Mouse (Mus musculus): ENCODE measurements around the gene Serpinb7.

Gene Serpinb7

DNA sequence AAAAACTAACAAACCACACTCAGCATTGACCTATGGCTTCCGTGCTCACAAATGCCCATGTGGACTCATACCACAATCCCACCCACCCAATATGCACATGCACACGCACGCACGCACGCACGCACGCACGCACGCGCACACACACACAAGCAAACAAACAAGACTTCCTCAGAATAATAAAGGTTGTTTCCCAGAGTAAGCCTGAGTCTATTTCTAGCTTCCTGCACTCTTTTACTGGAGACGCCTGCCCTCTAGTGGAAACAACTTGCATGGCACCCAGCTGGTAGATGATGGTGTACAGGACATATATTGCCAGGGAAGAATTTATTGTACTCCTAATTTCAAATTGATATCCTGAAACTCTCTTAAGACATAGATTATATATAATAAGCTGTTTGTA lies 82.0 kb downstream of the Serpinb7 start:
- in situ Hi-C loops (cut with MboI, MseI) = loop anchor here (5.0 to 25.0 kb wide), 3 partner anchors 234 to 569 kb away; no protein-coding TSS in a partner anchor

DNA sequence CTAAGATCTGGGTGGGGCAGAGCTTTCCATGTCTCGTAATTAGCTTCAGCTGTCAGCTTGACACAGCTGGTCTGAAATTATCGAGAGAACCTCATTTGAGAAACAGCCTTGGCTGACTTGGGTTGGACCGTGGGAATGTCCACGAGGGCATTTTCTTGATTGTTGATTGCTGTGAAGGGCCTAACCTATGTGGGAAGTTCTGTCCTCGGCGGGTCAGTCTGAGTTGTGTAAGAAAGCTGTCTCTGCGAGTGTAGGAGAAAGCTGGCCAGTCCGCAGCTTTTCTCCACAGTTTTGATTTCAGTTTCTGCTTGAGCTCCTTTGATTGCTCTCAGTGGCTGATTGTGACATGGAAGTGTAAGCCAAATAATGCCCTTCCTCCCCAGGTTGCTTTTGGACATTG lies 90.1 kb downstream of the Serpinb7 start:
- in situ Hi-C loops (cut with MboI, MseI) = loop anchor here (25.0 kb wide), 2 partner anchors 477 to 577 kb away; no protein-coding TSS in a partner anchor

- in situ Hi-C loops (cut with MboI, MseI) = loop anchor here (25.0 kb wide), 2 partner anchors 484 to 584 kb away; no protein-coding TSS in a partner anchor
Measured at GRCm38 (mm10) chr1:107496789-107497188, 97.3 kb downstream of the Serpinb7 start.

DNA sequence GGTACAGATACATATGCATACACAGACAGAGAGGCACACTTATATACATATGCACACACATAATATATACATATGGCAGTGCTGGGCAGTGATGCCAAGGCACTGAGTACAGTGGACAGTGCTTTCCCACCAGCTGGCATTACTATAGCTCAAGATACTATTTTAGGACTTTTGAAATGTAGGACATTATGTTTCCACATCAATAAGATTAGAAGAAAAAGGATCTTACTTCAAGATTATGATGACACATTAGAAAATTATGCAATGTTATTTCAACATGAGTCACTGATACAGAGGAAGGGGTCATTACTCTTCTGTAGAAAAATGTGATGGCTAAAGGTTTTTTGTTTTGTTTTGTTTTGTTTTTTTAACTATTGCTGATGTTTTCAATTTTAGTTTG lies 102.6 kb downstream of the Serpinb7 start:
- in situ Hi-C loops (cut with MboI, MseI) = loop anchor here (25.0 kb wide), 1 partner anchor 1065 kb away; no protein-coding TSS in a partner anchor

All from regulatory T cell (primary cell).